8 mouse cellular contexts compared by ENCODE assay signal in genomic region chr15:85879498-85879895, GRCm38 (mm10). TPM values are rescaled to one million over a fixed set of nuclear protein-coding genes. Genes with fewer than 3 reads are reported as not detected.
DNase-seq lines count a peak whose midpoint lies in the region; ATAC-seq and TF ChIP-seq lines count a peak whose summit lies in the region.

No protein-coding gene starts in this region.

- no peaks in the 10 kb centered on the region for H3K27me3 ChIP-seq in heart, embryonic 14.5 days (ENCODE audit: control insufficient read depth, insufficient read depth, low read length)
- H3K27me3 ChIP-seq in E14TG2a.4 (ENCODE audit: insufficient read depth, low read length), result no peaks in the 10 kb centered on the region
- no peaks in the 10 kb centered on the region for H3K27me3 ChIP-seq in limb, embryonic 10.5 days (ENCODE audit: low read depth, poor library complexity, severe bottlenecking)
- H3K27me3 ChIP-seq in neural tube, embryonic 12.5 days (replicated peaks), result no peaks in the 10 kb centered on the region

- peaks cover 3 to 8% of the 10 kb centered on the region in 2 experiments; a peak in 3 of 4 replicates for H3K4me1 ChIP-seq in heart, embryonic 14.5 days (ENCODE audit: control insufficient read depth in 2 of 2, insufficient read depth in 2 of 2, low read length in 2 of 2)
- peaks cover 51% of the 10 kb centered on the region for H3K4me1 ChIP-seq in E14TG2a.4 (replicated peaks; ENCODE audit: low read depth, low read length)
- no peaks in the 10 kb centered on the region for H3K4me1 ChIP-seq in embryonic fibroblast, embryonic 13.5 days (ENCODE audit: control insufficient read depth, insufficient read depth, low read length)
- H3K4me1 ChIP-seq in limb, embryonic 10.5 days, result peaks cover 19% of the 10 kb centered on the region
- peaks cover 8% of the 10 kb centered on the region for H3K4me1 ChIP-seq in neural tube, embryonic 12.5 days

- TF ChIP-seq POLR2A in embryonic fibroblast, embryonic 13.5 days (IDR thresholded peaks at IDR 0.05; ENCODE audit: low read depth, low read length), result no peak

- peak overlapping the region; percentile 94 for H3K9ac ChIP-seq in heart, embryonic 14.5 days (ENCODE audit: low read length)
- H3K9ac ChIP-seq in neural tube, embryonic 12.5 days, result peak overlapping the region; percentile 77

- H3K4me2 ChIP-seq in heart, embryonic 14.5 days (ENCODE audit: low read length), result peak overlapping the region; percentile 83
- peak overlapping the region; percentile 93 for H3K4me2 ChIP-seq in neural tube, embryonic 12.5 days (replicated peaks)

- no peak for TF ChIP-seq CTCF in E14TG2a.4 (conservative IDR thresholded peaks at IDR 0.05; ENCODE audit: low read length)
- no peak for TF ChIP-seq CTCF in embryonic fibroblast, embryonic 13.5 days (IDR thresholded peaks at IDR 0.05; ENCODE audit: borderline replicate concordance, insufficient read depth, low read length)

- H3K27ac ChIP-seq in heart, embryonic 14.5 days (replicated peaks in 1 of 2; ENCODE audit: control insufficient read depth in 1 of 2, insufficient read depth in 1 of 2, low read depth in 2 of 2, low read length in 2 of 2), result peak overlapping the region; percentile 71 to 90
- H3K27ac ChIP-seq in embryonic fibroblast, embryonic 13.5 days (ENCODE audit: insufficient read depth, low read length), result peak overlapping the region; percentile 65
- peak overlapping the region; percentile 91 for H3K27ac ChIP-seq in limb, embryonic 10.5 days
- peak overlapping the region; percentile 51; the same call in 1 of the 2 replicates for H3K27ac ChIP-seq in neural tube, embryonic 12.5 days

- no peaks in the 10 kb centered on the region for H3K9me3 ChIP-seq in heart, embryonic 14.5 days (ENCODE audit: control insufficient read depth, low read length)
- H3K9me3 ChIP-seq in E14TG2a.4 (ENCODE audit: low read length), result no peaks in the 10 kb centered on the region
- H3K9me3 ChIP-seq in limb, embryonic 10.5 days (replicated peaks), result no peaks in the 10 kb centered on the region
- no peaks in the 10 kb centered on the region for H3K9me3 ChIP-seq in neural tube, embryonic 12.5 days

- peak overlapping the region; percentile 74 to 75 for H3K4me3 ChIP-seq in heart, embryonic 14.5 days (ENCODE audit: control insufficient read depth in 1 of 2, insufficient read depth in 1 of 2, low read depth in 1 of 2, low read length in 2 of 2)
- peak overlapping the region; percentile 90 for H3K4me3 ChIP-seq in E14TG2a.4 (replicated peaks; ENCODE audit: low read length)
- peak overlapping the region; percentile 94 for H3K4me3 ChIP-seq in embryonic fibroblast, embryonic 13.5 days (ENCODE audit: insufficient read depth, low read length)
- peak overlapping the region; percentile 84 for H3K4me3 ChIP-seq in limb, embryonic 10.5 days
- H3K4me3 ChIP-seq in neural tube, embryonic 12.5 days, result peak overlapping the region; percentile 76

- DNase-seq in heart, postnatal 36 days, result no peak
- DNase-seq in limb, embryonic 10.5 days (ENCODE audit: low spot score), result no peak
- DNase-seq in embryo, embryonic 9.5 days (ENCODE audit: extremely low spot score), result no peak
- no peak for DNase-seq in right cerebral cortex, postnatal 25 days

- H3K36me3 ChIP-seq in heart, embryonic 14.5 days (ENCODE audit: control insufficient read depth, insufficient read depth, low read length), result peaks cover 51% of the 10 kb centered on the region
- peaks cover 60% of the 10 kb centered on the region for H3K36me3 ChIP-seq in E14TG2a.4 (ENCODE audit: insufficient read depth, low read length)
- peaks cover 56% of the 10 kb centered on the region for H3K36me3 ChIP-seq in limb, embryonic 10.5 days
- peaks cover 43% of the 10 kb centered on the region for H3K36me3 ChIP-seq in neural tube, embryonic 12.5 days

- ATAC-seq in heart, embryonic 14.5 days (ENCODE audit: insufficient number of reproducible peaks, insufficient read depth, low FRiP score, low read depth), result peak; percentile 4; the same call in 1 of the 2 replicates
- peak; percentile 34 for ATAC-seq in neural tube, embryonic 12.5 days (ENCODE audit: low FRiP score, low read depth)

- under 1% methylated on average over 18 of the region's 18 CpGs for WGBS in heart, embryonic 14.5 days
- WGBS in limb, embryonic 10.5 days, result 1% methylated on average over 18 of the region's 18 CpGs
- 1% methylated on average over 18 of the region's 18 CpGs for WGBS in neural tube, embryonic 12.5 days

- intact Hi-C loops in heart, postnatal 36 days (cut with DNase I), result no loop called here

RNA-seq across cellular contexts. Expression of gene Trmu, which starts 0.4 kb away (rescaled TPM):
- 24.9 and 26.5 TPM in 2 replicates for polyA plus RNA-seq in heart, embryonic 14.5 days (2014; fragmentation: Nextera tagmentation; extraction: Ambion mirVana)
- 10 to 100 TPM; 17.3 to 21.0 TPM for total RNA-seq in heart, postnatal 36 days (2021)
- 16.6 and 20.0 TPM in 2 replicates for polyA plus RNA-seq in embryonic fibroblast, embryonic 13.5 days (2011; ENCODE audit: insufficient read length, low read depth, missing spikeins)
- 40.8 and 42.7 TPM in 2 replicates for polyA plus RNA-seq in limb, embryonic 10.5 days (2016; fragmentation: Nextera tagmentation; extraction: Ambion mirVana)
- polyA plus RNA-seq in neural tube, embryonic 12.5 days (2016; fragmentation: Nextera tagmentation; extraction: Ambion mirVana), result 43.4 and 45.8 TPM in 2 replicates

RNA-seq across cellular contexts. Expression of gene Gtse1, which starts 20.0 kb away (rescaled TPM):
- 18.9 and 21.8 TPM in 2 replicates for polyA plus RNA-seq in heart, embryonic 14.5 days (2014; fragmentation: Nextera tagmentation; extraction: Ambion mirVana)
- under 1 TPM; 0.17 to 0.46 TPM for total RNA-seq in heart, postnatal 36 days (2021)
- 34.8 and 40.9 TPM in 2 replicates for polyA plus RNA-seq in embryonic fibroblast, embryonic 13.5 days (2011; ENCODE audit: insufficient read length, low read depth, missing spikeins)
- 55.4 and 56.1 TPM in 2 replicates for polyA plus RNA-seq in limb, embryonic 10.5 days (2016; fragmentation: Nextera tagmentation; extraction: Ambion mirVana)
- polyA plus RNA-seq in neural tube, embryonic 12.5 days (2016; fragmentation: Nextera tagmentation; extraction: Ambion mirVana), result 24.1 TPM in 2 replicates

RNA-seq across cellular contexts. Expression of gene Ttc38, which starts 47.4 kb away (rescaled TPM):
- polyA plus RNA-seq in heart, embryonic 14.5 days (2014; fragmentation: Nextera tagmentation; extraction: Ambion mirVana), result 4.1 and 4.2 TPM in 2 replicates
- total RNA-seq in heart, postnatal 36 days (2021), result 10 to 100 TPM; 13.9 to 21.5 TPM
- 4.9 and 5.0 TPM in 2 replicates for polyA plus RNA-seq in embryonic fibroblast, embryonic 13.5 days (2011; ENCODE audit: insufficient read length, low read depth, missing spikeins)
- polyA plus RNA-seq in limb, embryonic 10.5 days (2016; fragmentation: Nextera tagmentation; extraction: Ambion mirVana), result 2.8 and 3.9 TPM in 2 replicates
- polyA plus RNA-seq in neural tube, embryonic 12.5 days (2016; fragmentation: Nextera tagmentation; extraction: Ambion mirVana), result 3.6 and 3.9 TPM in 2 replicates

RNA-seq across cellular contexts. Expression of gene Pkdrej, which starts 58.0 kb away (rescaled TPM):
- polyA plus RNA-seq in heart, embryonic 14.5 days (2014; fragmentation: Nextera tagmentation; extraction: Ambion mirVana), result 0.28 and 0.66 TPM in 2 replicates
- 1 to 10 TPM; 2.7 to 3.8 TPM for total RNA-seq in heart, postnatal 36 days (2021)
- polyA plus RNA-seq in embryonic fibroblast, embryonic 13.5 days (2011; ENCODE audit: insufficient read length, low read depth, missing spikeins), result 0.18 and 0.47 TPM in 2 replicates
- polyA plus RNA-seq in limb, embryonic 10.5 days (2016; fragmentation: Nextera tagmentation; extraction: Ambion mirVana), result 0.03 and 0.05 TPM in 2 replicates
- 0.06 TPM in 2 replicates for polyA plus RNA-seq in neural tube, embryonic 12.5 days (2016; fragmentation: Nextera tagmentation; extraction: Ambion mirVana)
